Mouse (Mus musculus): ENCODE data around the gene Mink1.
"Not testable (repeated sequence)": the region's sequence is repeated elsewhere in the genome, so short reads cannot be mapped to it uniquely, and the experiment has no call there.

The Mink1 gene

GRCm38 (mm10) chr11:70562287-70562994 is at the start of gene Mink1:
Gene Mink1, plus strand, starts transcription at chr11:70562881.
- DNase-seq (ENCODE audit: low spot score), result peak; percentile 74

DNA sequence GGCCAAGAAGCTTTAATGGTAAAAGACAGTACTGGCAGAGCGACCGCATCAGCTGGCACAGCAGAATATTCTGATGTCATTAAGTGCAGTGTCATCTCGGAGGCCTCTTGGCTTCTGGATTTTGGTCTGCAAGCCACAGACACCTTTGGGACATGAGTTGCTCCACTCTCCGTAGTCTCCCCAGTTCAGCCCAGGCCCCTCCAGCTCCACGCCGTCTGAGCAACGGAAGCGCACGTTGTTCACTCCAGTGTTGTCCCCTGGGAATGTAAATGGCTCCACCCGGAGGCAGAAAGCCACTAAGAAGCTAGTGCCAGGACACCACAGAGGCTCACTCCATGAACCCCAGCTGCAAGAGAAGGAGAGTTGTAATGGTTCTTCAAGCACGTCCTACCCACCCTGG is 49.2 kb upstream of the Mink1 start:
- no peak for DNase-seq (ENCODE audit: low spot score)

DNA sequence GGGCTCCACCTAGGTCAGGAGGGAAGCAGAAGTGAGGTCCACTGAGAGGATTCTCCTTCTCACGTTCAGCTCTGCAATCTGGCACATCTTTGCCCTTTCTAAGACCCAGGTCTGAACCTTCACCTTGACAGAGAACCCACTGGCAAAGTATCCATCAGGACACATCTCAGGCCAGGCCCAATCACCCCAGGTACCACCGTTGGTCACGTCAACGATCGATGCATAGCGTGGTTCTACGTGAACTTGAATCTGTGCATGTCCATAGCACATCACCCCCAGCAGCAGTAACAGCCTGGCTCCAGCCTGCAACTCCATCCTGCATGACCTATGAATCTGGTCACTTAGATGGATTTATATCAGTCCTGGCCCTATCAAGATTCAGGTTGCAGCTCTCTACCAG is 48.4 kb upstream of the Mink1 start, which contains the start of gene Vmo1:
Vmo1 (minus strand) TSS at position 329 of the 400 bp plus-strand sequence.
- DNase-seq (ENCODE audit: low spot score), result no peak

DNA sequence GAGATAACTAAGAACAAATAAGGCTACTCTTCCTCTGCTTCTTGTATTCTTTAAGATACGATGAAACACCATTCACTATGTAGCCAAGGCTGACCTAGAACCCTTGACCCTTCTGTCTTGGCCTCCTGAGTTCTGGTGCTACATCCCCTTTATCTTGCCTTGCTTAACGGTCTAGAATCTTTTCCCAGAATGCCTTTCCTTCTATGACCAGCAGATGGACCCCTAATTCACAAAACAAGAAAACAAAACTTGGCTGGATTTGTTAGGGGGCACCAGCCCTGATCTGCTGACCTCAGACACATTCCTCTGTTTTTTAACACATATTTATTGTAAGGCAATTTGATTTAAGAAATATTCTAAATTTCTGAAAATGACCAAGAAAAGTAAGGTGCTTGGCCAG is 46.3 kb upstream of the Mink1 start:
- no peak for DNase-seq (ENCODE audit: low spot score)

GRCm38 (mm10) chr11:70518436-70518835 is 44.2 kb upstream of the Mink1 start:
- no peak for DNase-seq (ENCODE audit: low spot score)

- DNase-seq (ENCODE audit: low spot score), result no peak
These were observed 43.8 kb upstream of the Mink1 start, which contains the start of gene Gltpd2 for GRCm38 (mm10) chr11:70518923-70519322. Gene Gltpd2, plus strand, starts transcription at chr11:70519196.

DNA sequence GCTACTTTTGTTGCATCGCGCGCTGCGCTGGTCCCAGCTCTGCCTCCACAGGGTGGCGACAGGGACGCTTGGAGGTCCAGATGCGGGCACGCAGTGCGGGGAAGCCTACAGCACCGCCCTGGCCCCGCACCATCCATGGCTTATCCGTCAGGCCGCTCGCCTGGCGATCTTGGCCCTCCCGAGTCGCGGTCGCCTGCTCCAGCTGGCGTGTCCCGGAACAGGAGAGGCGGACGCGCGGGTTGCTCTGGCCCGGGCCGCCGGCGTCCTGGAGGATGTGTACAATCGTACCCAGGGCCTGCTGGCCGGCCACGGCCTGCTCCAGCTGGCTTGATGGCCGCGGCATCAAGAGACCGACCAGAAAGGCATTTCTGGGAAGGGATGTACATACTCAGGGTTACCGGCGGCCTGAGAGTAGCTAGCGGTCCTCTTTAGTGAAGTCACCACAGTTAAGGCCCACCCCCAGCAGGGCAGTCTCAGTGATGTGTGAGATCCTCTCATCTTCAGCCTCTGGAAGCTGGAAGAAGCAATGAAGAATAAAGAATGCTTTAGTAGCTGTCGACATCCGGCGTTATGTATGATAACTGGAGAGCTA is 42.4 kb upstream of the Mink1 start:
- no peak for DNase-seq (ENCODE audit: low spot score)

DNA sequence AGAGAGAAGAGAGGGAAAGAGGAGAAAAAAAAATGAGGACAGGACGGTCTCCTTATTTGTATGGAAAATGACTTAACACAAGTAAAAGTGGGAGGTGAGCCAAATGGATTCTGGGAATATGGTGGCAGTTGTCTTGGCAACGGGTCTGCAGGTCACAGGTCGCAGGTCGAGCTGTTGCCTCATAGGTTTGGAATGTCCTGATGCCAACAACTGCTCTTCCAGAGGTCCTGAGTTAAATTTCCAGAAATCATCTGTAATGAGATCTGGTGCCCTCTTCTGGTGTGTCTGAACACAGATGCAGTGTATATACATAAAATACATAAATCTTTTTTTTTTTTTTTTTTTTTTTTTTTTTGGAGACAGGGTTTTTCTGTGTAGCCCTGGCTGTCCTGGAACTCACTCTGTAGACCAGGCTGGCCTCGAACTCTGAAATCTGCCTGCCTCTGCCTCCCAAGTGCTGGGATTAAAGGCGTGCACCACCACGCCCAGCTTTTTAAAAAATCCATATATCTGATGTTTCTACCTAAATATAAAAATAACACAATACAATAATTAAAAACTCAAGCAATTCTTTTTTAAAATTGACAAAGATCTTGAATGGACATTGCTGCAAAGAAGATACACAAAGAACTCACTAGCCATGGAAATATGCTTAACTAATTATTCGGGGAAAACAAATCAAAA is 39.2 kb upstream of the Mink1 start:
- DNase-seq (ENCODE audit: low spot score), result not testable (repeated sequence)

DNA sequence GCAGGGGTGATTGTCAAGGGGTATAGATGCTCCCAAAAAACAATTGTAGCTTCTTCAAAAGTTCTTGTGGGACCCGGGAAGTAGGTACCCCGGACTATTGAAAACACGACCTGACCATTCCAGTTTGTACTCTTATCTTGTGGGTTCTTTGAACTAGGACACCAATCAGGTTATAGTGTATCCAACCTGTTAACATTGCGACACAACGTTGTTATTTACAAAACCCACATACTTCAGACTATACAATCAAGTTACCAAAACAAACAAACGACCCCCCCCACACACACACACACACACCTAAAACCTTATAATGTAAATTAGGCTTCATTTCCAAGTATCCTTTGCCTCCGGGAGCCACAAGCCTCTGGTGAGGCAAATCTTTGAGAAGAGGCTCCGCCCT is 37.9 kb upstream of the Mink1 start:
- no peak for DNase-seq (ENCODE audit: low spot score)

GRCm38 (mm10) chr11:70525184-70525678 is 37.5 kb upstream of the Mink1 start, which contains the start of gene Psmb6:
Gene Psmb6, plus strand, starts transcription at chr11:70525367.
- peak; percentile 56 for DNase-seq (ENCODE audit: low spot score)

GRCm38 (mm10) chr11:70525726-70526125 is 37.0 kb upstream of the Mink1 start:
- no peak for DNase-seq (ENCODE audit: low spot score)

- no peak for DNase-seq (ENCODE audit: low spot score)
These were observed 36.5 kb upstream of the Mink1 start for GRCm38 (mm10) chr11:70526211-70526610.

GRCm38 (mm10) chr11:70528610-70529009 is 34.1 kb upstream of the Mink1 start:
- no peak for DNase-seq (ENCODE audit: low spot score)

- DNase-seq (ENCODE audit: low spot score), result not testable (repeated sequence)
These were observed 31.6 kb upstream of the Mink1 start for GRCm38 (mm10) chr11:70531065-70531464.

DNA sequence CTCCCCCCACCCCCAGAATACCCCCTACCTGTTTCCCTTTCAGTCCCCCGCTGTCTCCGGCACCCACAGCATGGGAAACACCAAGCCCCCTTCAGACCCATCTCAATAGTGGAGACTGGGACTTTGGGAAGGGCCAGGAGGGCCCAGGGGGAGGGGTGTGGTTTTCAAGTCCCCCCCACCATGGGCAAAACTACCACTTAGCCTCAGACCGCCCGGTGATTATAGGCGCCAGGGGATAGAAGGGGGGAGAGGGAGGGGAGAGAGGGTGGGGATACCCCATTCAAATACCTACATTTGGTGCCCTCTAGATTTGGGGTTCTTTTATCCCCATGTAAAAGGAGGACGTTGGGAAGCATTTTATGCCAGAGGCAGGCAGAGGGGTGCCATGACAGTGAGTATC is 29.8 kb upstream of the Mink1 start, which contains the start of gene Gm40193:
Gm40193 (minus strand) TSS at position 101 of the 400 bp plus-strand sequence.
- no peak for DNase-seq (ENCODE audit: low spot score)

DNA sequence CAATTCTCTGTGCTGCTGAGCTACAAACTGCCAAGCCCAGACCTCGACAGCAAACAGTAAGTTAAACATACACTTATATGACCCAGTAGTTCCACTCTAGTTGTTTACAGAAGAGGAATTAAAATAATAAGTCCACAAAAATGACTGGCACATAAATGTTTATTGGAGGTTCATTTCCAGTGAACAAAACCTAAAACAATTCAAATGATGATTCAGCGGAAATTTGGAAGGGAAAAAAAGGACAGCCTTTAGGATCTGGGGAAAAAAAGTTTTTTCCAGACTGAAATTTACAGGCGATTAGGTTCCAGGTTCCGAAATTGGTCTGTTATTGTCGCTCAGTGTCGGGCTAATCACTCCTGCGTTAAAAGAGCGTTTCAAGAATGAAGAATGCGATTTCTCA is 23.3 kb upstream of the Mink1 start:
- no peak for DNase-seq (ENCODE audit: low spot score)

DNA sequence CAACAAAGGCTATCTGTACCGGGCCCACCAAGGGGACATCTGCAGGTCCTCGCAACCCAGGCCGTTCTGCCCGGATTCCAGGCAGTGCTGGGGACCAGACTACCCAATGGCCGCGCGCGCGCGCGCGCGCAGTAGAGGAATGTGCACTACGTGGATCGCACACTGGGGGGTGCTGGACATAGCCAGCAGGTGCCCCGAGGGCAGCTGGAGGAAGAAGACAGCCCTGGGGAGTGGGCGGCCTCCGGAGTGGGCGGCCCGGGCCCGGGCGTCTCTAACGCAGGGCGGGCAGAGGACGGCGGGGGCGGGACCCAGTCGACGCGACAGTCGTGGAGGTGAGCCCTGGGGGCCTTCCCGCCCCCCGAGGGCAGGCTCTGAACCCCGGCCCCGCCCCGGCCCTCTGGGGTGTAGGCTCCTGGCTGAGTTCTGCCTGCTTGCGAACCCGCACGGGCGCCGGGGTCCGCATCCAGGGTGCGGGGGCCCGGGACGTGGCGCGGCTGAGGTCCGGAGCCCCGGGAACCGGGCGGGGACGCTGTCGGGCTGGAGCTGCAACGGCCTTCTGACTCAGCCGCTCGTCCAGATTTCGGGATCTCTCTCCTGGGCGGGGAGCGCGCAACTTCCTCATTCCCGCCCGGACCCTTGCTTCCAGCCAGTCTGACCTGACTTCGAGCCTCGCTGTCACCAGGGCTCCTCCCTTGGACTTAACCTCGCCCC is 22.6 kb upstream of the Mink1 start, which contains the start of gene Pld2:
Pld2 (plus strand) TSS at position 188 of the 711 bp plus-strand sequence.
- DNase-seq (ENCODE audit: low spot score), result peak; percentile 74

- no peak for DNase-seq (ENCODE audit: low spot score)
These were observed 21.8 kb upstream of the Mink1 start for GRCm38 (mm10) chr11:70540928-70541327.

- DNase-seq (ENCODE audit: low spot score), result no peak
These were observed 21.3 kb upstream of the Mink1 start for GRCm38 (mm10) chr11:70541415-70541814.

- no peak for DNase-seq (ENCODE audit: low spot score)
These were observed 18.2 kb upstream of the Mink1 start for GRCm38 (mm10) chr11:70544496-70544895.

GRCm38 (mm10) chr11:70551526-70551925 is 11.2 kb upstream of the Mink1 start:
- DNase-seq (ENCODE audit: low spot score), result no peak

DNA sequence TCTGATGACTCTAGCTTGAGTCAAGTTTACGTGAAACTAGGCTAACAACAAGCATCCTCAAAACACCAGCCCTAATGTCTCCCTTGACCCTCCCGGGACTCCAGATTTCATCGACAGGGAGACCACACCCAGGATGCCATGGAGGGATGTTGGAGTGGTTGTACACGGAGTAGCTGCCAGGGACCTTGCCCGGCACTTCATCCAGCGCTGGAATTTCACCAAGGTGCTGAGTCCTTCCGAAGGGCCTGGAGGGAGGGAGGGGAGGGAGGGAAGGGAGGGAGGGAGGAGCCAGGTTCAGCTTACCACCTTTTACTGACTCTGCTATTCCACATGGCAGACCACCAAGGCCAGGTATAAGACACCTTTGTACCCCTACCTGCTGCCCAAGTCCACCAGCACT is 8.7 kb upstream of the Mink1 start:
- DNase-seq (ENCODE audit: low spot score), result no peak
